Mouse (Mus musculus): Measurements from ENCODE around the gene Cyp2w1. TPM values are rescaled to one million over a fixed set of nuclear protein-coding genes. Genes with fewer than 3 reads are reported as not detected.
"Not testable (repeated sequence)": the region's sequence is repeated elsewhere in the genome, so short reads cannot be mapped to it uniquely, and the experiment has no call there.

Gene Cyp2w1
- total RNA-seq, 2 experiments from 2014 or later: not detected

- intact Hi-C loops (cut with DNase I): no loop called here
- DNase-seq: no peak
Measured at GRCm38 (mm10) chr5:139330766-139331165, 21.7 kb upstream of the Cyp2w1 start.

- intact Hi-C loops (cut with DNase I): loop anchor here (1.0 kb wide), 1 partner anchor 24 kb away; no protein-coding TSS in a partner anchor
- DNase-seq: peak; percentile 81 to 90
Measured at GRCm38 (mm10) chr5:139331742-139332141, 20.7 kb upstream of the Cyp2w1 start.

- DNase-seq: no peak
- intact Hi-C loops (cut with DNase I): loop anchor here (1.0 kb wide), 1 partner anchor 23 kb away; no protein-coding TSS in a partner anchor
Measured at GRCm38 (mm10) chr5:139332590-139333272, 19.7 kb upstream of the Cyp2w1 start.

- no peak for DNase-seq
- intact Hi-C loops (cut with DNase I): no loop called here
Measured at GRCm38 (mm10) chr5:139333301-139334013, 19.0 kb upstream of the Cyp2w1 start.

GRCm38 (mm10) chr5:139334394-139334793 lies 18.0 kb upstream of the Cyp2w1 start:
- DNase-seq; intact Hi-C loops (cut with DNase I): not testable (repeated sequence)

GRCm38 (mm10) chr5:139335634-139336033 lies 16.8 kb upstream of the Cyp2w1 start:
- no peak for DNase-seq
- intact Hi-C loops (cut with DNase I): no loop called here

GRCm38 (mm10) chr5:139337826-139338370 lies 14.5 kb upstream of the Cyp2w1 start:
- no peak for DNase-seq

GRCm38 (mm10) chr5:139338403-139338802 lies 14.0 kb upstream of the Cyp2w1 start:
- peak in 1 of 2 experiments; percentile 45 for DNase-seq
- intact Hi-C loops (cut with DNase I): no loop called here

More at GRCm38 (mm10) chr5:139337826-139338370, 14.5 kb upstream of the Cyp2w1 start:
- intact Hi-C loops (cut with DNase I): no loop called here

GRCm38 (mm10) chr5:139338891-139339290 lies 13.5 kb upstream of the Cyp2w1 start:
- no peak for DNase-seq
- intact Hi-C loops (cut with DNase I): no loop called here

- intact Hi-C loops (cut with DNase I): no loop called here
- DNase-seq: peak; percentile 81 to 88
Measured at GRCm38 (mm10) chr5:139344021-139344686, 8.3 kb upstream of the Cyp2w1 start.

- intact Hi-C loops (cut with DNase I): no loop called here
Measured at GRCm38 (mm10) chr5:139344687-139345363, 7.6 kb upstream of the Cyp2w1 start.

GRCm38 (mm10) chr5:139345364-139345714 lies 7.1 kb upstream of the Cyp2w1 start:
- intact Hi-C loops (cut with DNase I): no loop called here
- DNase-seq: no peak

More at GRCm38 (mm10) chr5:139344687-139345363, 7.6 kb upstream of the Cyp2w1 start:
- peak; percentile 95 to 98 for DNase-seq

- DNase-seq: no peak
- intact Hi-C loops (cut with DNase I): no loop called here
Measured at GRCm38 (mm10) chr5:139347225-139347624, 5.2 kb upstream of the Cyp2w1 start.

GRCm38 (mm10) chr5:139349713-139350112 lies 2.7 kb upstream of the Cyp2w1 start:
- no peak for DNase-seq
- intact Hi-C loops (cut with DNase I): no loop called here

- intact Hi-C loops (cut with DNase I): no loop called here
- DNase-seq: no peak
Measured at GRCm38 (mm10) chr5:139351134-139351533, 1.3 kb upstream of the Cyp2w1 start, which contains the start of gene Cox19. Cox19 (minus strand) TSS chr5:139351418.

GRCm38 (mm10) chr5:139351628-139352027 lies 789 bp upstream of the Cyp2w1 start:
- DNase-seq: no peak
- intact Hi-C loops (cut with DNase I): no loop called here

GRCm38 (mm10) chr5:139353496-139353895 lies 1.1 kb downstream of the Cyp2w1 start:
- DNase-seq: no peak
- intact Hi-C loops (cut with DNase I): no loop called here

GRCm38 (mm10) chr5:139353946-139354345 lies 1.5 kb downstream of the Cyp2w1 start:
- DNase-seq: no peak
- intact Hi-C loops (cut with DNase I): loop anchor here (2.0 kb wide), 1 partner anchor 71 kb away; no protein-coding TSS in a partner anchor

GRCm38 (mm10) chr5:139355235-139355772 lies 2.9 kb downstream of the Cyp2w1 start:
- DNase-seq: peak; percentile 82 to 90
- intact Hi-C loops (cut with DNase I): loop anchor here (1.0 to 2.0 kb wide), 2 partner anchors 23 to 73 kb away; no protein-coding TSS in a partner anchor

GRCm38 (mm10) chr5:139358653-139359052 lies 6.2 kb downstream of the Cyp2w1 start:
- peak; percentile 48 to 63 for DNase-seq
- intact Hi-C loops (cut with DNase I): no loop called here

Data from heart, postnatal 14 days (tissue).